Mouse (Mus musculus) cerebellum, adult 9-10 months (tissue): Measurements from ENCODE around the gene Lmo3.

Experiments
- DNase-seq: peaks from one replicate; pipeline ENCODE4 v3.0.0; 2022

Gene Lmo3

DNA sequence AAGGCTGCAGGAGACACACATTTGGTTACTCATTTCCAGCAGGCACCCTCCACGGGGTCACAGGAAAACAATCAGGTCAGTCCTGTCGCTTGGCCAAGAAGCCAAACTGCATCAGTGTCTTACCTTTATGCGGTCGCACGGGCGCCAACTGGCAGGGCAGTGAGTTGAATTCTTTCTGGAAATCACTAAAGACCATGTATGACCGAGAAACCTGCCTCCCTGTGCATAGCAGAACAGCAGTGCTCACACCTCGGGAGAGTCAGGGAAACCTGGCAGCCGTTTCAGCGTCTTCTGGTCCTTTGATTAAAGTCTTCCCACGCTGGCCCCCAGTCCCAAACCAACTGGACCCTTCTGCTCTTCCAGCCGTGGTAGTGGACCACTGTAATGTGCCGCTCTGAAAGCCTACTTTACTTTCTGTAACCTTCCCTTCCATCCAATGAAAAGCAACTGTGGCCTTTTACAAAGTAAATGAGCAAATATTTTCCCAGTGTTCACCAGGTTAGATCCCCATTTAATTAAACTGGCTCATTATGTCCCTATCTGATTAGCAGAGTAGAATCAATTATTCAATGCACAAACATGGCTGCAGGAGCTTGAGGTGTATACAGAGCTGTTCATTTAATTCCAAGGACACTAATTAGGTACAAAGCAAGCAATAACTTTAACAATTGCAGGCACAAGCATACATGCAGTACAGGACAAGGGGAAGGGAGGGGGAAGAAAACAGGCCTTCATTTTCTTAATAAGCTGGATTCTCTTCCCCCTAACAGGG, at the start of gene Lmo3:
Gene Lmo3, minus strand, starts transcription at position 235 of the 772 bp plus-strand sequence.
- no peak for DNase-seq

GRCm38 (mm10) chr6:138620786-138621185, 39.0 kb upstream of the Lmo3 start:
- no peak for DNase-seq

- DNase-seq: no peak
Observed at GRCm38 (mm10) chr6:138618396-138618795, 36.6 kb upstream of the Lmo3 start.

DNA sequence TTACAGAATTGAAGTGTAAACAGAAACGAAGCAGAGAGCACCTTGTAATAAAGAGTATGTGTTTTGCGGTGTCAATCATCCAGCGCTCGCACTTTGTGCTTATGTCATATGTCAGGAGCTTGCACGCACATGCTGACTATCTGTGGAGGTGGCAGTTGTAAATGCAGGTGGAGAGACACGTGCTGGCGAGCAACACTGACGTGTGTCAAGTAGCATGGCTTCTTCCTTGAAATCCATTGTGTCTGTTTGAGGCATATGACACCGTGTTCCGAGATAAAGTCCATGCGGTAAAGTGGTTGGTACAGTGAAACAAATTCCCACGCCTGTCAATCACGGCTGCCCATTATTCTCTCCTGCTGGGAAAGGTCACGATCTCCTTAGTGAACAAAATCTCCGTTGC, 15.2 kb upstream of the Lmo3 start:
- no peak for DNase-seq

DNA sequence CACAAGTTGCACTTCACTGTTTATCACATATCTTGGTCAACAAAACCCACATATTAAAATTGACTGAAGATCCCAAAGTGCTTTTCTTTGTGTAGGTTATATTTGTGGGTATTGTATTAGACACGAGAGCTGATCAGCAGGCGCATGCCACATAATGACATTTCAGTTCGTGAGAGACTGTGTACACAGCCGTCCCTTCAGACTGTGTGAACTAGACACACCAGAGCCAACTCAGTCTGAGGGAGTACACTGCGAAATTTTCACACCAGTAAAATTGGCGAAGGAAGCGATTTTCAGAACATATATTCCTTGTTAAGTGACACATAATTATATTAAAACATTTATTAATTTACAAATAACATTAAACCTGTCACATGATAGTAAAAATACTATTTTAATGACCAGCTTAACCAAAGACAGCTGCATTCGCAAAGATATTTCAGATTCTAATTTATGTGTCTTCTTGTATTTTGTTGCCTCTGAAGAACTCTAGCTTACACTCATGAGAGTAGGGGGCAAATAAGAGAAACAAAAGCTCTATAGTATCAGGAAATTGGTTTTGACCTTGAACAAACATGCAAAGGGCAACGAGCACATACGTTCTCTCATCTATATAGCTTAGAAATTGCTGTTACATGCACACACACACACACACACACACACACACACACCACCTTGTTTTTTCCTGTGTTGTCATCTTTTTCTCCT, 14.4 kb upstream of the Lmo3 start:
- no peak for DNase-seq

GRCm38 (mm10) chr6:138583314-138583713, 1.5 kb upstream of the Lmo3 start:
- DNase-seq: no peak

DNA sequence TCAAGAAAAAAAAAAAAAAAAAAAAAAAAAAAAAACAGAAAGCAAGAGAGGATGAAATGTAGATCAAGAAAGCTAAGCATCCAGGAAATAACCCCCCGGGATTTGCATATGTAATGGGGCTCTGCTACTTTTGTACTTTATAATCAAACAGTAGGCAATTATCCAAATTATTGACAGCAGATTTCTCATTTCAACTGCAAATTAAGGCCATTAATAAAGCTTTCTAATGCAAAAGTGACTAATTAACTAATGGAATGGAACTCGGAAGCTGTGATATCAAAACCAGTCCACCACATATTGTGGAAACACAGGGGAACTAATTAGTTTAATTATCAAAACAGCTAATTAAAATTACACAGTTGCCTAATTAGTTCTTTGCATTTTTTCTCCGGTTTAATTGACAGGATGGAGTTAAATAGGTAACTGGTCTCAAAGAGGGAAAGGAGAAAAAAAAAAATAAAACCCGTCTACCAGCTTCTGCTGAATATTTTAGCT, 785 bp upstream of the Lmo3 start:
- no peak for DNase-seq

GRCm38 (mm10) chr6:138580491-138581076, 1.2 kb downstream of the Lmo3 start:
- no peak for DNase-seq

- DNase-seq: no peak
Observed at GRCm38 (mm10) chr6:138563416-138563815, 18.4 kb downstream of the Lmo3 start.

- no peak for DNase-seq
Observed at GRCm38 (mm10) chr6:138552144-138552543, 29.6 kb downstream of the Lmo3 start.

GRCm38 (mm10) chr6:138534879-138535278, 46.9 kb downstream of the Lmo3 start:
- no peak for DNase-seq

GRCm38 (mm10) chr6:138506642-138507041, 75.1 kb downstream of the Lmo3 start:
- no peak for DNase-seq

GRCm38 (mm10) chr6:138503946-138504345, 77.8 kb downstream of the Lmo3 start:
- no peak for DNase-seq

GRCm38 (mm10) chr6:138482834-138483233, 98.9 kb downstream of the Lmo3 start:
- DNase-seq: no peak

DNA sequence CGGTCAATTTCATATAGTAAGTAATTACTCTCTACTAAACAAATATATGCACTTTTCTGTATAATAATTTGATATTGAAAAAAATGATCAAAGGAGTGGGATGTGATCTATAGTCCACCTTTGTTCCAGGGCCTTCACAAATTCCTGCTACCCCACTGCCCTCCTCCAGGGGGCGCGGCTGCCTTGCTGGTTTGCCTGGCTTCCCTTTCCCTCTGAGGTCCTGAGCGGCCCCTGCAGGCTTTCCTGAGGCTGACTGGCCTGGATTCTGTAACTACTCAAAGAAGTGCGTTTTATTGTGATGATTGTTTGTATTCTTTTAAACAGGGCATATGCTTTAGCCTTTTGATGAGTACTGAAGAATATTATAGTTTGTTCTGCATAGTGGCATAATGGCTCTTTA, 104.2 kb downstream of the Lmo3 start:
- DNase-seq: peak; percentile 13

GRCm38 (mm10) chr6:138469204-138469603, 112.6 kb downstream of the Lmo3 start:
- no peak for DNase-seq

- DNase-seq: no peak
Observed at GRCm38 (mm10) chr6:138444515-138445048, 137.2 kb downstream of the Lmo3 start.

DNA sequence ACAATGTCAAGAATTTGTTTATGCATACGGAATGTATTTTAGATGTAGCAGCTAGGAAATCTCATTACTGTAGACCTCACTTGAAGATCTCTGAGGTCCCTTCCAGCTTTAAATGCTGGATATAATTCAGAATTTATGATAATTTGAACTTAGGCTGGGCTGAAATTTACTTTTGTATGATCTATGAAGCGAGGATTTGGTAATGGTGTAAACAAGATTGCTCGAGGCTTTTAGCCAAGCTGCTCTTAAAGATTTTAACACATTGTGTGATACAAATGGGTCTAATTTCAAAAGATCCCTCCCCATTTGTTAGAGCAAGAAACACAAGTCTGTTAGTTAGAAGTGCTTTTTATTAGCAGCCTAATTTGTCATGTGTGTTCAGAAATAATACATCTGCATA, 144.4 kb downstream of the Lmo3 start:
- DNase-seq: no peak

DNA sequence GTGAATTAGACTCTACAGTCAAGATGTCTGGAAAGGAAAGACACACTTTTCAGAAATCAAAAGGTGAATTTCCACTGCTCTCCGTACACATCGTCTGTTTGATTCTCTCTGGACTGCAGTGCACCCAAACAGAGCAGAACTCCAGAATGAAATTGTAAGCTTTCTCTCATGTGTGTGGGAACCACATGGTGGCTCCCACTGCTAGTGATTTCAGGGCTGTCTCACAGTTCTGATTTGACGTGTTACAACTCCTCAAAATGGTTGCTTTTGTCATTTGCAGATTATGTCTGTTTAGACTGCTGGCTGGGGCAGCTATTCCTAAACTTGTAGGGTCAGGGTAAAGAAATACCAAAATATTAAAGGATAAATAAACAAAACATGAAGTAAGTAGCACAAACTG, 145.0 kb downstream of the Lmo3 start:
- no peak for DNase-seq

- no peak for DNase-seq
Observed at GRCm38 (mm10) chr6:138427394-138427793, 154.4 kb downstream of the Lmo3 start.

DNA sequence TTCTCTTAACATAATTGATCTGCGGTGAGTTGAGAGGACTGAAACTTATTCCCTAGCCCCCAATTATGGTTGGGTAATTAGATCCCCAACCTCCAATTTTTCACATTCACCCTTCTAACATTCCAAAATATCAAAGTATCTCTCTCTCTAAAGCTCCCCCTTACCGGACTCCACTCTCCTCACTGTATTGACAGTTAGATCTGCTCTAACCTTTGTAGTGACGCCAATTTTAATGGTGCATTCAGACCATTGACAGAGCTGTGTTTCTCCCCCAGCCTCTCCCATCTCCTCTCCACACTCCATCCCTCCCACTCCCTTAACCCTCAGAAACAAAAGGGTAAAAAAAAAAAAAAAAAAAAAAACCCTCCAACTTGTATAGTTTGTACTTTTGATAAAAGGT, 154.9 kb downstream of the Lmo3 start:
- DNase-seq: no peak

GRCm38 (mm10) chr6:138424514-138425225, 157.1 kb downstream of the Lmo3 start:
- no peak for DNase-seq
